Mouse (Mus musculus): ENCODE measurements at regions not wholly inside any gene's neighbourhood (a gene's known extent, or its start where the extent isn't known, plus 50 kb on each side); places are given as distances from the start of the nearest gene placed in this dataset.

DNA sequence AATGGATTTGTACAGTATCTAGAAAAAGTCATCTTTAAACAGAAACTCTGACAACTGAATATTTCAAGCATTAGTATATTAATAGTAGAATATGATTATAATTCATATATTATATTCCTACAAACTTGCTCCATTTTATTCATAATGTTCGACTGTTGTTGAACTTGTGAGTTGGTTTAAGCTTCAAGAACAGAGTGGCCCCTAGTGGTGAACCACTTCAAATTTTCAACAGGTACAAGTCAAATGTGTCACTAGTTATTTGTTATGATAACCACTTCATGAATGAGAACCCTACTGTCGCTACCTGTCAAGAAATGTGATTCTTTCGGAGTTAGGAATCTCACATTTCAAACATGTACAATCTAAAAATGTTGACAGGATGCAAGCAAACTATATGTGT lies 369.2 kb upstream of the Clec14a start:
- TF ChIP-seq CTCF (IDR thresholded peaks at IDR 0.05; ENCODE audit: borderline replicate concordance, insufficient read depth, low read length) (no peak), POLR2A (IDR thresholded peaks at IDR 0.05; ENCODE audit: low read depth, low read length) (no peak)
